Mouse (Mus musculus): ENCODE measurements around the gene Scrg1. TPM values are rescaled to one million over a fixed set of nuclear protein-coding genes. Genes with fewer than 3 reads are reported as not detected.
"Not testable (repeated sequence)": the region's sequence is repeated elsewhere in the genome, so short reads cannot be mapped to it uniquely, and the experiment has no call there.

Scrg1 gene
- under 1 TPM in 1 of 2 experiments, not detected in 1; 0.45 TPM for total RNA-seq (2021)
- polyA plus RNA-seq (2012; rRNA removed): 0.22 TPM in 1 of 2 replicates, not detected in the other
- long read RNA-seq: 0 reads

DNA sequence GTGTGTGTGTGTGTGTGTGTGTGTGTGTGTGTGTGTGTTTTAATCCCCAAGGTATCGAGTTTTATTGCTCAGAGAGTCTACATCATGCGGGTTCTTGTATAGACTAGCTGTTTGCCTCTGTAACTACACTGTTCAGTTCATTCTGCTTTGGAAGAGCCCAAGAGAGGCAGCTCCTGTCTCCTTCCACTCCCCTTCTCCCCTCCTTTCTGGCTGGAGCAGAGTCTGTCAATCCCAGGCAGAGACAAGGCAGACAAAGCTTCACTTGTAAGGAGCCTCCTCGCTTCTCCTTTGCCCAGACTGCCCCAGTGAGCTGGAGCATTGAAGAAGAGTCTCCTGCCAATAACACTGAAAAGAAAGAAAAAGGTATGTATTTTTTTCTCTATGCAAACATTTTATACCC is at the start of gene Scrg1:
Gene Scrg1 (plus strand): TSS at position 159 of the 400 bp plus-strand sequence.
- no peak for DNase-seq

DNA sequence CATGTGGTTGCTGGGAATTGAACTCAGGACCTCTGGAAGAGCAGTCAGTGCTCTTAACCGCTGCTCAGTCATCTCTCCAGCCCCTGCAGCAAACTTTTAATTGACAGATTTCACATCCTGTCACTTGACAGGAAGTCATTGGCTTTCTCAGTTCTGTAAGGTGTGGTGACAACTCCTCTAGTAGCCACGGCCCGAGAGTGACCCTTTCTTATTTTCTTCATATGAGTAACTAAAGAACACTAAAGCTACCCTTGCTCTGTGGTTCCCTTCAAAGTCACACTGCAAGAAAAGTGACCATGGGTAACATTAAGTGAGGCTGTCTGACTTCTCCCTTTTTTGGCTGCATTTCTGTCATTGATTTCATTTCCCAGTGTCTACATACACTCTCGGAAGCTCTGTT is 49.4 kb upstream of the Scrg1 start:
- no peak for DNase-seq

DNA sequence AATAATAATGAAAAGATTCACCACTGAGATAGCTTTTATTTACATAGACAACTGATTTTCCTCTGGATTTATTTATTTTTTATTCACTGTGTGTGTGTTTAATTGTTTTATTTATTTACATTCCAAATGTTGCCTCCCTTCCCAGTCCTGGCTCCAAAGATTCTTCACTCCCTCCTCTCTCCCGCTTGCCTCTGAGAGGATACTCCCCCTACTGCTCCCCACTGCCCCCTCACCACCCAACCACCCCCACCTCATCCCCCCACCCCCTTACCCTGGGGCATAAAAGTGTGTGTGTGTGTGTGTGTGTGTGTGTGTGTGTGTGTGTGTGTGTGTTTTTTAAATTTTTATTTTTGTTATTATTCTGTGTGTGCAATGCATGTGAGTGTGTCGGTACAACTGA is 46.4 kb upstream of the Scrg1 start:
- no peak for DNase-seq

DNA sequence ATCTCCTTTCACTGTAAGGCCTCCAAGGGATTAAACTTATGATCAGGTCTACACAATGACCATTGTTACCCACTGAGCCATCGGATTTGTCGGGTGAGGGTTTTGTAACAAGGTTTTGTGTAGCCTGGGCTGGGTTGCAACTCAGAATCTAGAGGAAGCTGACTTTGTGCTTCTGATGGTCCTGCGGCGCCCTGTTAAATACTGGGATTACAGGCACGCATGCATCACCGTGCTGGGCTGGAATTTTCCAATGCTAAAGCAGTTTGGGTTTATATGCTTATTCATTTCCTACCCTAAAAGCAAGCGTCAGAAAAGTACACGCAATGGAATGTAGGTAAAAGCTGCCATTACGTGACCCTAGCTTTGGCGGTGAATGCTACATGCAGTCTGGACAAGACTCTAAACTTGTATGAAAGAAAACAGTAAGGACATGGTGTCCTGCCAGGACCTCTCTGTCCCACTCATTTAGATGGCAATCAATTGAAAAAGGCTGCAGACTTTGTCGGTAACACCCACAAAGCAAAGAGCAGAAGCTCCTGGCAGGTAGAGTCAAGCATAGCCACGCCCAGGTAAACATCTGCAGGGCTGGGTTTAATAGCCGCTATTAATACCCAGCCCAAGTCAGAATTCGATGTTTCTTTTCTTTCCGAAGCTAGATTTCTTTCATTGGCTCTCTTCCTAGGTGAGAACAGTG is 45.8 kb upstream of the Scrg1 start:
- DNase-seq: no peak

DNA sequence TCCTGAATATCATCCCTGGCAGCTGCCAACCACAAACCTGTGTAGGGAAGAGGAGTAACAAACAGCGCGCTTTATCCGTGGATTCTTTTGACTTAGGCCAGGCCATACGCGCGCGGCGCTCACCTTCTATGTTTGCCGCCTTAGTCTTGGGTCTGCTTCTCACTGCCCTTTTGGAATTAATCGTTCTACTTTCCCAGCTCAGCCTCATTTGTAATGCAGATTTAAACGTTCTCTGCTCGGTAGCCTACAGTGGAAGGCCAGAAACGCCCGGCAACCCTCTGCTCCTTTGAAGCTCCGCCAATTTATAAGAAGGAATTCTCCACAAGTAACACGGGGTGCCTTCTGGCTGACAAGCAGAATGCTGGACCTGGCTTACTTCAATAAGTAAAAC is 45.3 kb upstream of the Scrg1 start:
- no peak for DNase-seq

DNA sequence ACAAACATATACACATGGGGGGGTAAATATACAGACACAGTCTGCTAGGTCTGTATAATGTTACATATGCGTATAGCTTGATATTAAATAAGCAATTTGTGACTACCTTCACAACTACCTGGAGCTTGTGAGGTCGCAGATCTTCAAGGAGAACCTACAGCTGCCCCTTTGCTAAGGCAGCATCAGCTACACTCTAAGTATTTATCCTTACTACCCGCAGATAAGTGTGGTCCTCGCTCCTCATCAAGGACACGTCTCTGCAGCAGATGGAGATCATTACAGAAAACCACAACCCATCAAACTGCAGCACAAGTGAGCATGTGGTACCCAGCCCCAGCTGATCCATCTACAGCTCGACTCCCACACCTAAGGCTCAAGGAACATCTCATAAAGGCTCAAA is 44.4 kb upstream of the Scrg1 start:
- DNase-seq: no peak

DNA sequence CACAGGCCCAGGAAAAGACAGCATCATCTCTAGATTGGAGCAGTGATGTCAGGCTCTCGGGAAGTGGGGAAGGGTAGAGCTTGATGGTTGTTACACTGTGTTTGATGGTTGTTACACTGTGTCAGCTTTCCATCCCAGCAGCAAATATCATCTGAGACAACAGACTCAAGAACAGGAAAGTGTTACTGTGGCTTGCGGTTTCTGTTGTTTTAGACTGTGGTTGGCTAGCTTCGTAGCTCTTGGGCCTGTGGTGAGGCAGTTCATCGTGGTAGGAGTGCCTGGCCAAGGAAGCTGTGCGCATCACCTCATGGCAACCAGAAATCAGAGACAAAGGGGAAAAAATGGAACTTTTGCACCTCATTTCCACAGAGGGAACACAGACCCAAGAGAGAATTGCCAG is 38.9 kb upstream of the Scrg1 start:
- DNase-seq: no peak

DNA sequence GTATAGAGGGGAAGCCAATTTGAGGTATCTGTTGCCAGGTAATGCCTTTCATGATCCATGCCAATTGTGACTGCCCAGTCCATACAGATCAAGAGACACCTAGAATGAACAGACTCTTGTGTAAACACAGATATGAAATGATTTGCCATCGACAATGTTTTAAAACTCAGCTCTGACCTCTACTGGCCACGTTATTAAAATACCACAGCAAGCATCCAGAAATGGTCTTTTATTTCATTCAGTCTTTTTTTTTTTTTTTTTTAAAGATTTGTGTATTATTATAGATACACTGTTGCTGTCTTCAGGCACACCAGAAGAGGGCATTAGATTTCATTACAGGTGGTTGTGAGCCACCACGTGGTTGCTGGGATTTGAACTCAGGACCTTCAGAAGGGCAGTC is 29.6 kb upstream of the Scrg1 start:
- DNase-seq: no peak

DNA sequence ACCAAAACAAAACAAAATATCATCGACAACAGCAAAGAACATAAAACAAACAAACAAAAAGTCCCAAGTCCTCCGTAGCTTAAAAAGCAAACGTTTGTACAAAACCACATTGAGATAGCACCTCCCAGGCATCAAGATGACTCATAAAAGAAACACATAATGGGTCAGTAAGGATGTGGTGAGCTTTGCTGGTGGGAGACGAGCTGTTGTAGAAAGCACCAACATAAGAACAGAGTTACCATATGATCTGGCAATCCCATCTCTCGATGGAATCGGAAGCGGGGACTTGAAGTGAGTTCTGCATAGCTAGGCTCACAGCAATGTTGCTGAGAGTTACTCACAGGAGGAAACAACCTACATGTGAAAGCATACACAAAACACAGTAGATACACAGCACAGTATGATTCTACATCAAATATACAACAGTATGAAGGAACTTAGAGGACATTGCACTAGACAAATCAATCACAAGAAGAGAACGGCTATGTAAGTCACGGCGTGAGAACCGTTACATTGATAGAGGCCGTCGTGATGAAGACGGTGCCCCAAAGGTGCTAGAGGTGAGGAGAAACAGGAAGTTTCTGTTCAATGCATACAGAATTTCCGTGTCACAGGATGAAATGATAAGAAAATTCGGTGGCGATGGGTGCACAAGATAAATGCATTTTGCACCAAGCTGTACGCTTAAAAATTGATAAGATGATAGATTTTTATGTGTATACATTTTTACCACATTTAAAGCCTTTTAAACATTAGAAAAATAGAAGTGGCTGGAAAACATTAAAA is 27.9 kb upstream of the Scrg1 start:
- DNase-seq: no peak

DNA sequence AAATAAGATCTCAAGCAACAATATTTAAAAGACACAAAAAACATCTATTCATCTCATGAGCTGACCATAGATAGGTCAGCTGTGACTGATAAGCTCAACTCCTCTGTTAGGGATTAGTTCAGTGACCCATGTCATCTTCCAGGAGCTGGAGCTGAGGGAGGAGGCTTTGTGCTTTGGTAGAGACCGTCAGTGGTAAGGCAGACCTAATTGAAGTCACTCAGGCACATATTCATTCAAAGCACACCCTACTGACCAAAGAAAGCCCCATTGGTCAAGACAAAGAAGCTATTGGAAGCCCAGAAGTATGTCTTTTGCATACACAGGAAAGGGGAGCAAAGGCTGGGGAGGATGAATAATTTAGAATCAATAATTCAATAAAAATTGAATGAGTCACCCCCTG is 27.2 kb upstream of the Scrg1 start:
- no peak for DNase-seq

DNA sequence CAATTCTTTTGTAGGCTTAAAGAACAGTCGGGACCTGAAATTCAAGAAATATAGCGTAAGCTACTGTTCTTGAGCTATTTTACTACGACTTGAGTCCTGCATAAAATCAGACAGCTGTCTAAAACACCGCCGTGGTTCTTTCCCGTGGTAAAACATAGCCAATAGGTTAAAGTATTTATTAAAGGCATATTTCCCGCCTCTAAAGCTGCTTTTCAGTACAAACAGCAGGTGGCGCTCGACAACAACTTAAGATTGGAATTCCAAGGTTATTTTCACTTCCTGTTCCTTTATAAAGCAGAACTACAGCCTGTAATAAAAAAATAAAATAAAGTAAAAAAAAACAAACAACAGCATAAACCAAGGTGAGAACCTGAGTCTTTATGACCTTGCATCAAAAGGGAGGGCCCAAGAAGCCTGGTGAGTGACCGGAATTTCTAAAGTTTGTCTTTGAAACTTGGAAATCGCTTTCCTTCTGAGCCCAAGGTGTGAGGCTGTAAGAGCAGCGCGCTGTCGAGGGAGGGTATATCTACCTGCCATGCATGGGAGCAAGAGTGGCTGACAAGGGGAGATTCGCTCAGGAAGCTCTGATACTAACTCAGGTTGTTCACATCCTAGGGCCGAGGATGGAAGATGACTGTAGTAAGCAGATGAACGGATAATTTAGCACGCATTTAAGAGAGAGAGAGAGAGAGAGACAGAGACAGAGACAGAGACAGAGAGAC is 26.4 kb upstream of the Scrg1 start:
- DNase-seq: peak; percentile 63

DNA sequence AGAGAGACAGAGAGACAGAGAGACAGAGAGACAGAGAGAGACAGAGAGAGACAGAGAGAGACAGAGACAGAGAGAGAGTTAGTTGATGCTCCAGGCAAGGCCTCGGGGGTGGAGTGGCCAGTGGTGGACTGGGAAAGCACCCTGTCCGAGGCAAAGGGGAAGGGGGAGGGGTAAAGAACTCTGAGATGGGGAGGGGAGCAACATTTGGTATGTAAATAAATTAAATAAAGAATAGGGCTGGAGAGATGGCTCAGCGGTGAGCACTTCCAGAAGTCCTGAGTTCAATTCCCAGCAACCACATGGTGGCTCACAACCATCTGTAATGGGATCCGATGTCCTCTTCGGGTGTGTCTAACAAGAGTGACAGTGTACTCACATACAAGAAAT is 25.8 kb upstream of the Scrg1 start:
- not testable (repeated sequence) for DNase-seq

DNA sequence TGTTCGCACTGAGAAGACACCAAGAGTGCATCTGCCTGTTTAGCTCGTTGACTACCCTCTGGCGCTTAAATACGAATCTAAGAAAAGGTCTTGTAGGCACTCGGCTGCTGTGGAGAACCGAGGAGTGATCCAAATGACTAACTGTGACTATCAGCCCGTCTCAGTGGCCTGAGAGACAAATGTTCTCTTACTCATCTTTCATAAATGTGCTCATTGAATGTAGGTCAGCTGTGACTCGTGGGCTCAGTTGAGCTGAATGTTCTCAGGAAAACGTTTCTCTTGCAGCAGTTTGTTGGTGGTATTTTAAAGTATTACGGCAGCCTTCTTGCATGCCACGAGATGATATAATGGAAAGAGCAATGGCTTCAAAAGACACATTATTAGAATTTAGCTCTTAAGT is 24.8 kb upstream of the Scrg1 start:
- peak; percentile 50 for DNase-seq

DNA sequence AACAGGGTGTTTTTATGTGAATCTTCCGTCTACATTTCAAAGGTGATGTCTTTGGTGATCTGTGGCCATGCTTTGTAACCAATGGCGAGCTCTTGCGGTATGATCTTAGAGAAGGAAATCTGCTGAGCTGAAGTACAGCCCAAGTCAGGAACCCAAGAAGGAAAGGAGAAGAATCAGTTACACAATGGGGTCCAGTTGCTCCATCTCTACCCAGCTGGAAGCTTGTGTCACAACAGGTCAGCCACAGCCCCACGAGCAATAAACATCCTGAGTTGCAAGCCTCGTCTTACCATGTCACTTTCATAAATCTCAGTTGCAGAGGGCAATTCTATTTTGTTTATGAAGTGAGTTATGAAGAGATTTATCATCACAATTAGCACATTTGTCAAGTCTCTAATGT is 22.9 kb upstream of the Scrg1 start:
- DNase-seq: no peak

DNA sequence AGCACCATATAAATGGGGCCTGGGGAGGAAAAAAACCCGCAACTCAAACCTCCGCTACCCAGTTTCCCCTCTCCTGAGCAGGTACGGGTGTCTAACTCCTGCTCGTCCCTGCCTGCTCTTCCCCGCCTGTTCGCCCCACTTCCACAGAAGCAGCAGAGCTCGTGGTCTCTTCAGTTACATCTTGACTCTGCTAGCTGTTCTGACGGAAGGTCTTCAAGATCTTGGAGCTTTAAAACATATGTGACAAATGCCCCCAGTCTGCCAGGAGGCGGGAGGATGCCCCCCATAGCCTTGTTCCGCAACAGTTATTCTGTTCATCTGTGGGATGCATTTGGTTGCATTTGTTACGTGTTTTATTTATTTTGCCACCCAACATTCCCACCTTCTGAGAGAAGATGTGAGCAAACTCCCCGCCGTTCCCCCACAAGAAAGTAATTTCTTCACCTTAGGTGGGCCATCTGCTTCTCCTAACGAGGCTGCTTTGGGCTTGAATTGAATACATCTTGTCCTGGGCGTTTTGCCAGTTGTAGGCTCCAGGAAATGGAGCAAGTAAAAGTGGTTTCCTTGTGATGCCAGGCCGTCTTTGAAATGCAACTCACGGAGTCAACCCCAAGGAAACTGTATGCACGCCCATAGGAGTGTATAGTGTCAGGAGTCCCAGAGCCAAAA is 19.8 kb upstream of the Scrg1 start:
- no peak for DNase-seq

DNA sequence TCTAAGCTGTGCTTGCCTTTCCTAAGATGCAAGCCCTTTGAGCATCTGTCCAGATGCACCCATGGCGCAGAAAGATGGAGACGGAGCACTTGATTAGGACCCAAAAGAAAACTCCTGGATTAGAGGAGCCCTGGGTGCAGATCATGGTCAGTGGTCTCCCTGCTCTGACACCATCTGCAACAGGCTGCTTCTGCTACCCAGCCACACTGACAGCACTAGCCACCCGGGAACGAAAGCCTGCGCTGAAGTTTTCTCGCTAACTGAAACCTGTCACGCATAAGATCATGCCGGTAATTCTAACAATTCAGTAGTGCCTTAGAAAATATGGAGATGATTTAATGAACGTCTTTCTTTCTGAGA is 19.3 kb upstream of the Scrg1 start:
- DNase-seq: no peak

DNA sequence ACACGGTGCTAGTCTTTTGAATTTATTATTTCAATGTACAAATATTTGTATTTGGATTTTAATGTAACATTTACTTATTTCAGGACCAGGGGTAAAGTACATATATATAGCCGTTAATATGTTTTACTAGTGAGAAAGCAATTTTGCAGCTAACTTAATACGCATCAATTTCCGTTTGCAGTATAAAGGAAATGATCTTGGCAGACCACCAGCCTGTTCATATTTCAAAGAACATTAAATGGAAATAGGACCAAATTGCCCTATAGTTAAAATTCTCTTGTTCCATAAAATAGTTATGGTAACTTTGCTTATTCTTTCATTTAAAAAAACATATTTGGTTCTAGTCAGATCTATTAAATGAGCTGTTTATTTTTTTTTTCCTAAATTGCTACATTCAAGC is 14.6 kb upstream of the Scrg1 start:
- DNase-seq: no peak

DNA sequence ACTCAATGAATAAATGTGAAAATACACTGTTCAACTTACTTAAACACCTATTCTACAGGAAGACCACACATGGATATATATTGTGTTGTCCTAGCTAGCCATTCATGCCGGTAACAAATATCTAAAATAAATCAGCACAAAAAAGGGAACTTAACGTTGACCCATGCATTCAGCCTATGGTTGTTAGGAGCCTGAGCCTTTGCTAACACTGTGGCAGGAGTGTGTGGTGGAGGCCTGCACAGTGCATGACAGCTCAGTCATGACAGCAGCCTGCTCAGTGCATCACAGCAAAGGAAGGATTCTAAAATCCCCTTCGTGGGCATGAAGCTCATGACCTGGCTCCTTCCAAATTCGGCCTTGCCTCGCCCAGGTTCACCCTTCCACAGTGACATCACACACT is 14.2 kb upstream of the Scrg1 start:
- no peak for DNase-seq

DNA sequence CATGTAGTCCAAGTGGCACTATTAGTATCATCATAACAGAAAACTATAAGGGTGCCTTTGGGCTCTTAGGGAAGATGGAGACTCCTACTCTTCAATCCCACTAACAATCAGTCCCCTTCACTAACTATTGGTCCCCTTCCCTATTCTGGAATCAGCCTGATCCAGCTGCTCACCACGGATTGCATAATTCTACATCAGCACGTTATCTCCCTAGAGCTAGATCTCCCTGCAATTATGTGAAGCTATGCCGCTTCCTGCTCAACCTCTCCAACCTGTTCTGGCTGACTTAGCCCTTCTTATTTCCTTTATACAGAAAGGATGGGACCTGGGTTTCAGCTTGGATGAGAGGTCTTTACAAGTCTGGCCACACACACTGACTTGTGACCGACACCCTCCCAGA is 12.4 kb upstream of the Scrg1 start:
- no peak for DNase-seq

DNA sequence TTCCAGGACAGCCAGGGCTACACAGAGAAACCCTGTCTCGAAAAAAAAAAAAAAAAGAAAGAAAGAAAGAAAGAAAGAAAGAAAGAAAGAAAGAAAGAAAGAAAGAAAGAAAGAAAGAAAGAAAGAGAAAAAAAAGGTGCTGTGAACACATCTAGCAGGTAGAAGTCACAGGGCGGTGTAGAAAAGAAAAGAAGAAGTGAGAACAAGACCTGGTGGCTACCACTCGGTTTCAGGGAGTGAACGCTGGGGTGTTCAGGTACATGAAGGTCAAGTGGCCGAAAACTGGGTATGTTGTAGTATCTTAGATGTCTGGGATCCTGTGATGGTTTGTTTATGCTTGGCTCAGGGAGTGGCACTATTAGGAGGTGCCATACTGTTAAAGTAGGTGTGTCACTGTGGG is 9.8 kb upstream of the Scrg1 start:
- DNase-seq: not testable (repeated sequence)

DNA sequence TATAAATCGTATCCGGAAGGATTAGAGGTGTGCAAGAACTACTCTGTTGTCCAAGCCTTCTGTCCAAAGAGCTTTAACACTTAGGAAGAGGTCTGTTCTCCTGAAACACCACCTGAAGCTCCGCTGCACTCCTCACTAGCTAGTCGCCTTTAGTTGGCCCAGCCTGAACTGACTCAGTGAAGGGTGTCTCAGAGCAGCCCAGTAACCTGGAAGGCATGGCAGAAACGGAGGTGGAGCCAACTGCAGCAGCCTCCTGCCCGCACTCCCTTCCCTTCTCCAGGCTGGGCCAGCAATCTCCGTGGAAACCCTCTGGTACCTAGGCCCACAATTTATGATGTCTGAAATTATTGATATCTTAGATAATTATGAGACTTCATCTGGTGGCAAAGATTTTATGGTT is 5.0 kb upstream of the Scrg1 start:
- DNase-seq: no peak

DNA sequence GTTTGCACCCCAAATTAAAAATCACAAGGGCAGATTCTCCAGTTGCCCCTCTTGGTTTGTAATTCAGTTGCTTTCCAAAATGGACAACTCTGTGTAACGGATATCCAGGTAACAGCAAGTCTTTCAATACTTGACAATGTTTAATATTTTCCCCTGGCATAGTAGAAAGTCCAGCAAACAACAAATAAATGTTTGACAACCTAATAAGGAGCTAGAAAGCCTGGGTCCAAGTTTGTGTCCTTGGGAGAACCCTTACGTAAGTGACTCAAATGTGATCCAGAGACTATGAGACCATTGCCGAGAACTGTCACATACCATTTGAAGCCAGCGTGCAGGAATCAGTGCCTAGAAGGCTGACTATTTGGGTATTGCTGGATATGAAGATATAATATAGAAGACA is 3.8 kb upstream of the Scrg1 start:
- DNase-seq: no peak

DNA sequence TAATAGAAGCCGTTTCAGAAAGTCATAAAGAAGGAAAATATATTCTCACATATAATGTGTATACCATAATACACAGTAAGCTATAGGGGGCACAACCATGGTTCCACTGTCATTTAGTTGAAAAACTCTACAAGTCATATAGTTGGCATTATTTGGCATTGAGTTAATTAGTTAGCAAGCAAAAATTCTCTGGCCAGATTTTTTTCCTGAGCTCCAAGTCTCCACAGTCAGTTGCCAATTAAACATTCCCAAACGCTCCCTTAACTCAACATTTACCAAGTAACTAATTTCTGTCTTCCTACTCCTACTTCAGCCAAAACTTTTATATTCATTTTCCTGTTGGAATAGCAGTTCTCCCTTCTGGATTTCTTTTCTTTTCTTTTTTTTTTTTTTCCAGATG is 2.4 kb upstream of the Scrg1 start:
- no peak for DNase-seq

Data from adrenal gland, adult 2 months (tissue).